In the genomic region with DNA sequence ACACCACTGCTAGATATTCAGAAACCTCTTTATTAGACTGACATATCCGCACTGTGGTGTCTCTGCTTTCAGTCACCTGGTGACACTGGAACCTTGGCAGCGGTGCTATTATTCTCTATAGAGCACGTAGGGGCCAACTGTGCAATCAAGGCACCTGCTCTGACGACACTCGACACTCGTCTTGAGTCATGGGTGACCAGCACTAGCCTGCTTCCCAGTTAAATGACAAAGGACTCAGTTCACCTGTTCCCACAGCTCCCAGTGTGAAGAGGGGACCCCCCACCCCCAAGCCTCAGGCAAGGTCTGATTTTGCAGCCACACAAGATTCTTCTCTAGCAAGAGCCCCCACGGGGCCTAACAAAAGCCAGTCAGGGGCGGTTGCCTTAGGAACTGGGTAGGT, we compare ENCODE assay signal across 20 mouse cellular contexts. TPM values are rescaled to one million over a fixed set of nuclear protein-coding genes. Genes with fewer than 3 reads are reported as not detected.
"Had no signal": no experiment of that assay in that cellular context is flagged by ENCODE, and none has a peak within 500 bp of the region (broad histone marks: within the 10 kb centered on the region; RNA-seq: fewer than 3 reads in every experiment).

No protein-coding gene starts in this region.

- H3K9ac ChIP-seq: liver, embryonic 12.5 days; liver, embryonic 14.5 days; lung, embryonic 14.5 days; neural tube, embryonic 13.5 days; neural tube, embryonic 15.5 days had no signal

- H3K4me2 ChIP-seq: liver, embryonic 12.5 days; lung, embryonic 14.5 days; neural tube, embryonic 13.5 days; neural tube, embryonic 15.5 days had no signal

- H3K9me3 ChIP-seq: liver, embryonic 12.5 days; neural tube, embryonic 13.5 days; neural tube, embryonic 15.5 days had no signal

- ATAC-seq: liver, embryonic 12.5 days had no signal

- DNase-seq: lung, adult 18-20 months; lung, embryonic 14.5 days; lung, postnatal 10 days; lung, postnatal 4 days; retina, postnatal 1 day; right cerebral cortex, adult 18-20 months; right cerebral cortex, postnatal 25 days; right cerebral cortex, postnatal 4 days; spleen, adult 18-20 months; thymus, adult 18-20 months; thymus, postnatal 14 days; thymus, postnatal 36 days had no signal

- H3K36me3 ChIP-seq: liver, embryonic 12.5 days; neural tube, embryonic 13.5 days; neural tube, embryonic 15.5 days had no signal

- H3K4me3 ChIP-seq: liver, embryonic 12.5 days; myocyte; neural tube, embryonic 13.5 days; neural tube, embryonic 15.5 days had no signal

- H3K27ac ChIP-seq: liver, embryonic 12.5 days; liver, embryonic 14.5 days; neural tube, embryonic 13.5 days; neural tube, embryonic 15.5 days had no signal

RNA-seq across cellular contexts. Expression of gene Foxn4, which starts 1.7 kb away (rescaled TPM):
- polyA plus RNA-seq: liver, embryonic 12.5 days; liver, embryonic 14.5 days; liver, embryonic 16.5 days; neural tube, embryonic 15.5 days; small intestine, adult 2 months; stomach, embryonic 14.5 days had no signal
